Mouse (Mus musculus) megakaryocyte, embryonic 14.5 days (primary cell): ENCODE measurements at regions not wholly inside any gene's neighbourhood (a gene's known extent, or its start where the extent isn't known, plus 50 kb on each side); places are given as distances from the start of the nearest gene placed in this dataset.

Experiments used
- FLI1 ChIP-seq: IDR thresholded peaks from 2 replicates; pipeline ENCODE4 v1.6.1; 2012; ENCODE audit warnings: low read length, inconsistent platforms, mixed read lengths
- GATA1 ChIP-seq: IDR thresholded peaks from 3 replicates; pipeline ENCODE4 v1.6.1; 2012; ENCODE audit warnings: mixed read lengths, low read length, inconsistent platforms, borderline replicate concordance

- TF ChIP-seq GATA1, result no peak
- TF ChIP-seq FLI1, result no peak
These were observed 388.6 kb downstream of the Serpinb8 start for GRCm38 (mm10) chr1:107978411-107978810.
